Mouse (Mus musculus) lung, postnatal 10 days (tissue): ENCODE results near the gene Clip4.

ENCODE experiments used
- DNase-seq: peaks from one replicate; pipeline ENCODE4 v3.0.0; 2021

Gene Clip4

DNA sequence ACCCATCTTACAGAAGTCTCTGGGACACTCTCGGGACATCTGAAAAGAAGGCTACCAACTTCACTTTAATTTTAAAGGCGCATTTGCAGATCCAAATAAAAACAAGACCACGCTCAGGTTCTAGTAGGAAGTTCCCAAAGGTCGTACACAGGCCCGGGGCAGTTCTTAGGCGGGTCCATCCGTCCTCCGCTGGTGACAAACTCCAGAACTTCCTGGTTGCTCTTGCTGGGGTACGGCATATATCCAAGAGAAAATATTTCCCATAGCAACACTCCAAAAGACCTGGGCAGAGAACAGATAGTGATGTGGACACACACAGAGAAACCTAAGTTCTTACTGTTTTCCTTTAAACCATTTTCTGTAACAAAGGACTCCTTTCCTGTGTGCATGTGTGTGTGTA is 106.5 kb downstream of the Clip4 start:
- DNase-seq = no peak

DNA sequence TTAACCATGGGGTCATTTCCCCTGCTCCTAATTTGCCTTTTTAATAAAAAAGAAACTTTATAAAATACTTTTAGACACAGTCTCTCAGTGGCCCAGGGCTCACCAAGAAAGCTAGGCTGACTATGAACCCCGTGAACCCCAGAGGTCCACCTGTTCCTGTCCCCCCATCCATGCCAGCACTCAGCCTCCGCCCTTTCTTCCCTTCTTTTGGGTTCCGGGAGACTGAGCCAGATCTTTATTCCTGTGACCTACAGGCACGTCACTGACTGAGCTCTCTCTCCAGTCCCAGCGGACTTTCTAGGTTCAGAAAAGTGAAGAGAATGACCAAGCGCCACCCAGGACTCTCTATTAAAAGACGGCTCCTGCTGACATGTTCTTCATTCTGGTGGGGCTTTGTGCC is 107.2 kb downstream of the Clip4 start:
- no peak for DNase-seq

GRCm38 (mm10) chr17:71881369-71881768 is 113.1 kb downstream of the Clip4 start:
- DNase-seq = no peak

DNA sequence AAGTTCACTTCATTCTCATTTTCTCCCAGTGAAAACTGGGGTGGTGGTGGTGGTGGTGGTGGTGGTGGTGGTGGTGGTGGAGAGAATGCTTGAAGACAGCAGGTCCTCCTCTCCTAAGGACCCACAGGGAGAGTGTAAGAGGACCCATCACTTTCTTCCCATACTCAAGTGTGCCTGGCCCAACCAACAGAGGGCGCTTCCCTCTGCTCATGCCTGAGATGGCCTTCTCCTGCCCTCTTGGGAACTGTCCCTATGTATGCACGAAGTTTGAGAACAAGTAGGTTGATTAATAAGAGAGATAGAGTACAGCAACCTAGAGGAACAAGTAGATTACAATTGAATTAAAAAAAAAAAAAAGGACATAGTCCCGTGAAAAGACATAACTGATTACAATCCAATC is 140.8 kb downstream of the Clip4 start:
- DNase-seq = peak; percentile 40

DNA sequence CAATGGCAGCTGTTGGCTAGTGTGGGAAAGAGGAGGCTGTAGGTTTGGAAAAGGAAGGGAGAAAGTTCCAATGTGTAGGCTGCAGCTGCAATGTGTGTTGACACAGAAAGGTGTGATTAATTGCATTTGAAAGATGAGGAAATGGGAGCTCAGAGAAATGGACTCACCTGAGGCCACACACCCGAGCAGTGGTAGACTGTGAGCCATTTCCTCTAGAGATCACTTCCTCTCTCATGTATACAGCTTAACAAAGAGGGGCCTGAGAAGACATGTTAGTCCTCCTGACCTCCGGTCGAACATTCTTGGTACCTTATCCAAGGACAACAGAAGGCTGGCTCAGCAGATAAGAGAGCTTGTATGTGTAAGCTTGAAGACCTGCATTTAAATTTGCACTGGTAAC is 144.9 kb downstream of the Clip4 start:
- no peak for DNase-seq
